Mouse (Mus musculus) inflammation-experienced regulatory T-cells (primary cell): ENCODE measurements around the gene Taf4. TPM values are rescaled to one million over a fixed set of nuclear protein-coding genes. Genes with fewer than 3 reads are reported as not detected.

Experiments
- polyA plus RNA-seq, 2 experiments: library from polyadenylated mRNA; unstranded; fragments of 100-300 nt; shearing (Covaris generic); gene quantifications; one replicate each; pipeline ENCODE4 v1.2.1; 2017

Gene Taf4
- 10 to 100 TPM; 20.1 to 20.5 TPM for polyA plus RNA-seq

GRCm38 (mm10) chr2:179976628-179977343 lies at the start of gene Taf4:
TSS of gene Taf4 (minus strand) at chr2:179976646.

GRCm38 (mm10) chr2:180024401-180025098 lies 48.1 kb upstream of the Taf4 start, which contains the start of gene Lsm14b:
TSS of gene Lsm14b (plus strand) at chr2:180024987.

Other genes with a start within 250 kb of the Taf4 start
- gene Lsm14b, start 48.3 kb upstream of the Taf4 start, polyA plus RNA-seq, result 10 to 100 TPM; 11.5 to 18.1 TPM
- 100 to 1,000 TPM; 386 to 439 TPM for gene Psma7, start 65.8 kb upstream of the Taf4 start, polyA plus RNA-seq
- 1 to 10 TPM; 3.6 to 3.8 TPM for gene Ss18l1, start 65.9 kb upstream of the Taf4 start, polyA plus RNA-seq
- 10 to 100 TPM; 42.4 to 53.2 TPM for gene Mtg2, start 93.9 kb upstream of the Taf4 start, polyA plus RNA-seq
- gene Hrh3, start 127.8 kb upstream of the Taf4 start, polyA plus RNA-seq, result under 1 TPM in 1 of 2 experiments, not detected in 1; 0.82 TPM
- 10 to 100 TPM; 50.1 to 51.8 TPM for gene Osbpl2, start 142.7 kb upstream of the Taf4 start, polyA plus RNA-seq
- gene Adrm1, start 194.8 kb upstream of the Taf4 start, polyA plus RNA-seq, result 100 to 1,000 TPM; 131 to 177 TPM
- gene Lama5, start 249.2 kb upstream of the Taf4 start, polyA plus RNA-seq, result under 1 TPM; 0.04 to 0.64 TPM